Mouse (Mus musculus) forebrain, embryonic 13.5 days (tissue): Measurements from ENCODE around the gene Vmn1r159. TPM values are rescaled to one million over a fixed set of nuclear protein-coding genes. Genes with fewer than 3 reads are reported as not detected.
"Not testable (repeated sequence)": the region's sequence is repeated elsewhere in the genome, so short reads cannot be mapped to it uniquely, and the experiment has no call there.

Experiments used
- ATAC-seq: fragments of 200-750 bp; cut with Nextera tagmentation; 2 replicates; pipeline ENCODE4 v1.8.0; 2017
- H3K27ac ChIP-seq: fragments of 300-500 bp; sonication (generic); 2 replicates; pipeline ENCODE4 v1.5.1; 2015; ENCODE audit warnings: inconsistent platforms, mild to moderate bottlenecking, moderate library complexity
- H3K27me3 ChIP-seq: fragments of 300-500 bp; sonication (generic); 2 replicates; pipeline ENCODE4 v1.6.1; 2015; ENCODE audit warnings: mild to moderate bottlenecking, inconsistent platforms
- H3K36me3 ChIP-seq: fragments of 300-500 bp; sonication (generic); 2 replicates; pipeline ENCODE4 v1.6.1; 2015; ENCODE audit warnings: mild to moderate bottlenecking, inconsistent platforms; ENCODE audit not compliant: poor library complexity, severe bottlenecking
- H3K4me1 ChIP-seq: fragments of 300-500 bp; sonication (generic); 2 replicates; pipeline ENCODE4 v1.6.1; 2015; ENCODE audit warnings: inconsistent platforms
- H3K4me2 ChIP-seq: fragments of 300-500 bp; sonication (generic); 2 replicates; pipeline ENCODE4 v1.6.1; 2015; ENCODE audit warnings: inconsistent platforms, mild to moderate bottlenecking, moderate library complexity
- H3K4me3 ChIP-seq: fragments of 300-500 bp; sonication (generic); 2 replicates; pipeline ENCODE4 v1.5.1; 2015; ENCODE audit warnings: mild to moderate bottlenecking, inconsistent platforms
- H3K9ac ChIP-seq: fragments of 300-500 bp; sonication (generic); 2 replicates; pipeline ENCODE4 v1.6.1; 2015; ENCODE audit warnings: mild to moderate bottlenecking, inconsistent platforms
- H3K9me3 ChIP-seq: fragments of 300-500 bp; sonication (generic); replicated peaks from 2 replicates; pipeline ENCODE4 v1.6.1; 2016; ENCODE audit warnings: inconsistent platforms
- WGBS: fragments of 180-500 bp; shearing (Covaris S2); methylation state at CpG from one replicate; pipeline ENCODE4 v1.1.7; 2015; 5-methylcytosine and 5-hydroxymethylcytosine counted together
- polyA plus RNA-seq: library from polyadenylated mRNA; unstranded; fragments of >200 nt; fragmentation: Nextera tagmentation; extraction: Ambion mirVana; gene quantifications from 2 replicates; pipeline ENCODE4 v1.2.1, GENCODE M21; 2015

The Vmn1r159 gene
- polyA plus RNA-seq = not detected in 2 replicates

DNA sequence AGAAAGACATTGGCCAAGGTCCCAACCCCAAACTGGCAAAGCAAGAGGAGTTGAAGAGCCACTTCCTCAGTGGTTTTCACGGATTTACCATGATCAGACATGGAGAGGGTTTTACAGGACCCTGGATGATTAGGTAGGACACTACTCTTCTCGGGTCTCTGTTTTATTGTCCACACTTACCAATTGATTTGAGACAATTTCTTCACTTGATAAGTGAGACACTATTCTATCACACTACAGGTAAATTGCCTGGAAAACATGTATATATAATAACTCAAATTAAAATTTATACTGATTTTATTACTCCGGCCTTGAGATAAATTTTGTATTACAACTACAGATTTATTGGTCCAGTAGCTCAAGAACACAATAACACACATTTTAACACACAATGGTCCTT is at the start of gene Vmn1r159:
Gene Vmn1r159 (minus strand): TSS at position 101 of the 400 bp plus-strand sequence.
- not testable (repeated sequence) for ATAC-seq, H3K36me3 ChIP-seq, H3K27me3 ChIP-seq, H3K4me2 ChIP-seq, H3K4me1 ChIP-seq, H3K27ac ChIP-seq, H3K4me3 ChIP-seq, H3K9ac ChIP-seq, H3K9me3 ChIP-seq
- WGBS = 65% methylated on average over 3 of the region's 3 CpGs

DNA sequence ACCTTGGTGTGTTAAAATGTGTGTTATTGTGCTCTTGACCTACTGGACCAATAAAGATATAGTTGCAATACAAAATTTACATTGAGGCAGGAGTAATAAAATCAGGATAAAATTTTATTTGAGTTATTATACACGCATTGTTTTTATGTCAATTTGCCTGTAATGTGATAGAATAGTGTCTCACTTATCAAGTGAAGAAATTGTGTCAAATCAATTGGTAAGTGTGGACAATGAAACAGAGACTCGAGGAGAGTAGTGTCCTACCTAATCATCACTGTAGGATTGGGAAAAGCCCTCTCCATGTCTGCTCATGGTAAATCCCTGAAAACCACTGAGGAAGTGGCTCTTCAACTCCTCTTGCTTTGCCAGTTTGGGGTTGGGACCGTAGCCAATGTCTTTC is 27.5 kb upstream of the Vmn1r159 start, which contains the start of gene Vmn1r160:
Gene Vmn1r160 (plus strand): TSS at position 301 of the 400 bp plus-strand sequence.
- not testable (repeated sequence) for H3K27ac ChIP-seq, H3K4me1 ChIP-seq, H3K9me3 ChIP-seq, H3K4me3 ChIP-seq, H3K4me2 ChIP-seq, H3K9ac ChIP-seq, H3K36me3 ChIP-seq, H3K27me3 ChIP-seq, ATAC-seq
- WGBS = 43% methylated on average over 1 of the region's 3 CpGs

Other genes starting within 250 kb of the Vmn1r159 start
- gene Vmn1r155, start 185.6 kb downstream of the Vmn1r159 start, polyA plus RNA-seq = not detected in 2 replicates
- gene Gm8693, start 151.3 kb downstream of the Vmn1r159 start, polyA plus RNA-seq = not detected in 2 replicates
- not detected in 2 replicates for gene Gm4567, start 123.9 kb downstream of the Vmn1r159 start, polyA plus RNA-seq
- gene Vmn1r157, start 81.9 kb downstream of the Vmn1r159 start, polyA plus RNA-seq = not detected in 2 replicates
- not detected in 2 replicates for gene Vmn1r158, start 52.8 kb downstream of the Vmn1r159 start, polyA plus RNA-seq
- not detected in 2 replicates for gene Vmn1r160, start 27.6 kb upstream of the Vmn1r159 start, polyA plus RNA-seq
- gene Gm4214, start 141.1 kb upstream of the Vmn1r159 start, polyA plus RNA-seq = not detected in 2 replicates
- not detected in 2 replicates for gene Gm4216, start 176.3 kb upstream of the Vmn1r159 start, polyA plus RNA-seq
- gene Vmn1r163, start 211.9 kb upstream of the Vmn1r159 start, polyA plus RNA-seq = not detected in 2 replicates
- not detected in 2 replicates for gene Gm8720, start 223.9 kb upstream of the Vmn1r159 start, polyA plus RNA-seq